Mouse (Mus musculus): ENCODE measurements around the gene Stx6.

Gene Stx6

DNA sequence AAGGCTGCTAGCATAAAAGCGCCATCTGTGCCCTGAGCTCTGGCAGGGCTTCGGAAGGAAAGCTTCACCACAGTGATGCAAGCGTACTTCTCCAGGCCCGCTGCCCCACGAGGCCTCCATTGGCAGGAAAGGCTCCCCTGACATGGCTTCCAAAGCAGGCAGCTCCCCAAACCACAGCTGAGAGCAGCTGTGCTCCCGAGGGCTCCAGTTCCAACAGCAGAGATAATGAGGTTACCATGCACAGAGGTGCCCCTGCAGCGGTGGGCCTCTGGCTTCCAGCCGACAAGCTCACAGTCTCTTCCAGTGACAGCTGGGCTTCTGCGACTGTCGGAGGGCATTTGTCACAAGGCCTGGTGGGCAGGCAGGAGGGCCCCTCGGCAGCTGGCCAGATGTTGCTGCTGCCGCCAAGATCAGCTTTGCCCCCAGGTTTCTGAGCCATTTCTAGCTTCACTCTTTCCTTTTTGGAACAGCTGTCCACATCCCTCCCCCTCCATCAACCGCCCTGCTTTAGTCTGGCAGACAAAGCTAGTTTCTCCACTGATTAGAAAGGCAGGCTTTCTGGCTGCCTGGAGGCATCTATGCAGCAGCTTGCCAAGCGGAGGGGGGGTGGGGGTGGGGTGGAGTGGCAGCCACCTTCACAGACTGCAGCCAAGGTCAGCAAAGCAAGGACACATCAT, 75.6 kb downstream of the Stx6 start:
- no peak for DNase-seq (ENCODE audit: low spot score)

DNA sequence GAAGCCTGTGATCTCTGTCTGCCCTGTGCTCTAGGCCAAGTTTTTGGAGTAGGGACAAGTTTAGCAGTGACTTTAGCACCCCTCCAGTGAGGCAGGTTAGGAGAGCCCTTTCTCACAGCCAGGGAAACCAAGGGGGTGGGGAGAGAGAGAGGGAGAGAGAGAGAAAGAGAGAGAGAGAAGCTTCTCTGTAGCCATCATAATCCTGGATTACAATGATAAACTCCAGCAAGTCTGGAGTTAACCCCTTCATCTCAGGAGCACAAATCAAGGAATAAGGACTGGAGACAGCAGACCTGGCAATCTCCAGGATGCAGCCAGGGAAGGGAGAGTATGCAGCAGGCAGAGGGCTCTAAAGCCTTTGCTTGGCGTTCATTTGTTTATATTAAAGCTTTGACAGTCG, 77.1 kb downstream of the Stx6 start:
- no peak for DNase-seq (ENCODE audit: low spot score)

DNA sequence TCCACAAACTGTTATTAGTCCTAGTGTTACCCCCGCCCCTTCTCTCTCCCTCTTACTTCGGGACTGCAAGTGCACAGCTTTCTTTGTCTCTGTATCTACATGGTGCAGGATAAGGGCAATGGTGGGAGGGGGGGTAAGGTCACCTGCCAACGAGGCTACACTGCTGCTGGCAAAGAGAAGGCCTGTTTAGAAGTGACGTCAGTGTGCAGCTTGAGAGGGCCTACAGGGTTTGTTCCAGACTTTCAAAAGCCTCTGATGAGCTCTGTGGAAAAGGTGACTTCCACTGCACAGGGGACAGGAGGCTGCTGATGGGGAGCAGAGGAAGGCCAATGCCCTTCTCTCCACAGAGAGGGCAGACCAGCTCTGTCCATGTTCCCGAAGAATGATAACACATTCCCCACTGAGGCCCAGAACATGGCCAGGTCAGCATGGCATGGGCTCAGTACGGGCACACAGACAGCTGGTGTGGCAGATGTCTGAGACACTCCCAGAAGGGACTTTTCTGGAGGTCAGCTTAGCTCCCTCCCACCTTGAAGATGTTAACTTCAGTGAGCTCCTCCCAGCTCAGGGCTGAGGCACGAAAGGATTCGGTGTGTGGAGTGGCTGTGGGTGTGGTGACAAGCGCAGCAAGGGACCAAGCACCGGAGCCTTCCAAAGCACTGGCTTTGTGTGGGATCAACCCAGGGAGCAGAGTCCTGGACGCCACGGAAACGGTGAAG, 78.0 kb downstream of the Stx6 start:
- no peak for DNase-seq (ENCODE audit: low spot score)

DNA sequence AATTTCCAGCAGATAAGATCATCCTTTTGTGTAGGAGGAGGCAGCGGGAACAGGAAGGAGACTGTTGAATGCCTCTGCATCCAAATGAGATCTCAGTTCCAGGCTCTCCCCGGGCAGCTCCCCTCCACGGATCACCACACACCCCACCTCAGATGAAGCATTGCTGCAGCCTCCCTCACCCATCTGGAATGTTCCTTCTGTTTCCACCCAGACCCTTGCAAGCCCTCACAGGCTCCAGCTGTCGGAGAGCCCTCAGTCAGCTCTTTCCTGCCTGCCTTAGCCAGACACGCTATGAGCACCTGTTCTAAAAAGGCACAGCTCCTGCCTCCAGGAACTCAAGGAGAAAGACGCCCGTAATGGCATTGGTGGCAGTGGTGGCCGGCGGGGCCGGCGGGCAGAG, 78.9 kb downstream of the Stx6 start:
- no peak for DNase-seq (ENCODE audit: low spot score)

DNA sequence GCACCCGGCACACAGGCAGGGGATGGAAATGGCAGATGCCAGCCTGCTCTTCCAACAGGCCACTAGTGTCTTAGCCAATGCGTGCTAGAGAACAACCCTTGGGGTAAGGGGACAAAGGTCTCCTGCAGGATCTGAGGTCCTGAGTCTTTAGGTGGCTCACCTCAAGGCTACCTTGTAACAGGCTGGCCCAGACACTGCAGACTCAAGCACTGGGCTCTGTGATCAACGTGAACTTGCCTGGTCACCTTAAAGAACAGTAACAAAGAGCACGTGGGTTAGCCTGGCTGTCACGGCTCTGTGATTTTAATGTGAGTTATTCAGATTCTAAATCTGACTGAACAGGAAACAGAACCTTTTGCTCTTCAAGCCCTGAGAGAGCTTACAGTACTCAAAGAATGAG, 79.6 kb downstream of the Stx6 start:
- no peak for DNase-seq (ENCODE audit: low spot score)

DNA sequence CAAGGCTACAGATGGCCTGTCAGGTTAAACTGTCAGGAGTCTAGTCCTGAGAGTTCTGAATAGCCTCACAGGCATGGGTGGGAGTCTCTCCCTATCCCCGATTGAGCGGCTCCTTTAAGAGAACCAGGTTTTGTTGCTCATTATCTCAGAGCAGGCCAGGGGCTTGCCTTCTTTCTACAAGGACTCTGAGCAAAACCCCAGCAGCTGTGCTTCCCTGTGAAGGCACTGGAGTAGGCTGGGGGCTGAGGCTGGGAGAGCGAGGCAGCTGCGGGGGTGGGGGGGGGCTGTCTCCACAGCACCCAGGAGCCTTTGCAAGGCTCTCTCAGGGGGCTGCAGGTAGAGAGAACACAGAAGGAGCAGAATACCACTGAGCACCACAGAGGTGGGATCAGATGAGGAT, 80.7 kb downstream of the Stx6 start:
- DNase-seq (ENCODE audit: low spot score) = no peak

DNA sequence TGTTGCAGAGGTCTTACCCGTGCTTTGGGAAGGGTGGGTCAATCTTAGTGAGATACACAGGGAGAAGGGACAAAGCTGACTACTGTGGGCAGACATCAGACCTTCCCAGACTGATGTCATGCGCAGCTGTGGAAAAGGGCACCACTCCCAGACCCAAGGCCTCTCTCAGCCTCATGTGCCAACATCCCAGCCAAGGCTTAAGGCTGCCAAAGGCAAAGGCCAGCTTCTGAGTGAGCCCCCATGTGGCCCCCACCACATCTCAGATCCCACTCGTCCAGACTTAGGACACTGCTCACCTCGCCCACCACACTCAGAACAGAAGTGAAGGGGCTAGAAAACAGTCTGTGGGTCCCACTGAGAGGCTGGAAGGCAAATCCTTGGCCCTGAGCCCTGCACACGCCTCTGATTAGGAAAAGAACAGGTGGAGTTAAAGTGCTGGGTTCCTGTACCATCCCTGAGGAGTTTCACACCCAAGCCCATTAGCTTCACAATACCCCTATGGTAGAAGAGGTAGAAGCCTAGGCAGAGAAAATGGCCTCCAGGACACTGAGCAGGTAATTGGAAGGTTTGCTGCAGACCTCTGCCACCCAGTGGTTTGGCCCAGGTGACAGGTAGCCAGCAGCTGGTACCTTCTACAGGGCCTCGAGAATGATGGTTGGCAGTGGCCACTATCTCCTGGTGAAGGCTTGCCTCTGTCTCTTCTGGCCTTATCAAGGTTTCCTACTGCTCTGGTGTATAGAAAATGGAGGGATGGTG, 81.6 kb downstream of the Stx6 start:
- DNase-seq (ENCODE audit: low spot score) = peak; percentile 64

DNA sequence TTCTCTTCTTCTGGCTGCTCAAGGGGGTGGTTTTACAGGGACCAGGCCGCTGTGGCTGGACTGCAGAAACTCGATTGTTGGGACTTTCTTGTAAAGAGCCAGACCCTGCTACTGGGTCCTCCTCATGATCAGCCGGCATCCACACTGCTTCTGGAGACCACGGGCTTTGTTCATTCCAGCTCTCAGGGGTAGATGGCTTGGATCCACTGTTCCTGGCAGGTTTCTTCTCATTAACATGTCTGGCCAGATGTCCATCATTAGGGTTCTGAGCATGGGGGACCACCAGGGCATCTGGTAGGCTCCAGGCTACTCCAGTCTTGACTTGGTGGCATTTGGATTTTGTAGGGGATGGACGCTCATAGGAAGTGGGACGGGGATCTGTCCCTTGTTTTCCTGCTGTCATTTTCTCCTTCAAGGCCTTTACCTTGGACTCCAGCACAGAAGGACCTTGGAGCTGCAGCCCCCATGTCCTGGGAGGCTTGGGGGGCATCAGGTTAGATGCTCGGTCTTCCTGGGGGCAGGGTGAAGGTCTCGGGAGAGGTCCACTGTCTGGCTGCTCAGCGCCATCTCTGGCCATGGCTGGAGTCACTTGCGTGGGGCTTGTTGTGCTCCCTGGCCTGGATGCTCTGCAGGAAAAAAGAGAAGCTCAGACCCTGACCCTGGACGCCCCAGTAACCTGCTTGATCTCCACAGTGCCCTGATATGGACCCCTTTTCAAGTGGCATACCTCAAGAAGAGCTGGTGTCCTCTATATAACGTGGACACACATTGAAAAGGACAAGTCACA, 83.4 kb downstream of the Stx6 start:
- no peak for DNase-seq (ENCODE audit: low spot score)

DNA sequence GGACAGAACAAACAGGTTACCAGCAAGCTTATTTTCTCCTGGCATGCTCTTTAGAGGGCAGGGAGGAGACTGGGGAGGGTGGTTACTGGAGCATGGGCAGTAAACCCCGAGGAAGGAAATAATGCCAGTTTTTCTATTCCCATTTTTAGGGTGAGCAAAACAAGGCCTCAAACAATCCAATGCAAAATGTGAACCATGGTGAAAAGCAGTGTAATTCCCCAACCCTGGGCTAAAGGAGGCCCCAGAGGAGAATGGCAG, 83.9 kb downstream of the Stx6 start:
- no peak for DNase-seq (ENCODE audit: low spot score)

DNA sequence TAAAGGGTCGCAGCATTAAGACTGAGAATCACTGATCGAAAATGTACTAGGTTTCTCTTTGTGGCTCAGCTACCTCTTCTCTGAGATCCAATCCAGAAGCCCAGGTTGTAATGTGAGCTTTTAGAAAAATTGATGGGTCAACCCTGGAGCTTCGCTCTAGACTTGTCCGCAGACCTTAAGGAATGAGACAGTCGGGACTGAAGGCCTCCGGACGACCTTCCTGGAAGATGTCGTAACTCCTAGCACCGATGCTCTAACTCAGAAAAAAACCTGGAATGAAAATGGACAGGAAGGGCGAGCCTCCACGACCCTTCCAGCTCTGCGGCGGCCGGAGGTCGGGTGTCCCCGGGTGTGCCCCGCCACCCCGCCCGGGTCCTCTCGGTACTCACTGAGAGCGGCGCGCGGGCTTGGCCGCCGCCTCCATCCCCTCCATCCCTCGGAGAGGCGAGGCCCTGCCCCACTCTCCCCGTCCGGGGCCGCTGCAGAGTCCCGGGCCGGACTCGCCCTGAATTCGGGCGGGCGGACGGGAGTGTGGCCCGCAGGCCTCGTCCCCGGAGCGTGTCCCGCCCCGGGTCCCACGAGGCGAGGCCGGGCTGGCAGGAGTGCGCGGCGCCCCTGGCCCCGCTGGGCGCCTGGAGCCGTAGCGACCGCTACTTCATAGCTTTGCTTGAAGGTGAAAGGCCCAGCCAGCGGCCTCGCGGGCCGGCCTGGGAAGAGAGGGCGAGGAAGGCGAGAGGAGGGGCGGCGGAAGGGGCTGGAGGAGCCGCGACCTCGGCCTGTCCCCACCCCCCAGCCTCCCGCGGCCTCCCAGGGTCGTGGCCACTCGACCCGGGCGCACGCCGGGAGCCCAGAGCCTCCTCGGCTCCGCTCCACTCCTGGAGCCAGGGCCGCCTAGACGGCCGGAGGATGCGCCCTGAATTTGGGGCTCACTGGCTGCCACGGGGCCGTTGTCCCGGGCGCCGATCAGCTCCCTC, 85.6 kb downstream of the Stx6 start, which contains the start of gene BC034090:
TSS of gene BC034090 (minus strand) at position 648 of the 974 bp plus-strand sequence.
- DNase-seq (ENCODE audit: low spot score) = no peak

DNA sequence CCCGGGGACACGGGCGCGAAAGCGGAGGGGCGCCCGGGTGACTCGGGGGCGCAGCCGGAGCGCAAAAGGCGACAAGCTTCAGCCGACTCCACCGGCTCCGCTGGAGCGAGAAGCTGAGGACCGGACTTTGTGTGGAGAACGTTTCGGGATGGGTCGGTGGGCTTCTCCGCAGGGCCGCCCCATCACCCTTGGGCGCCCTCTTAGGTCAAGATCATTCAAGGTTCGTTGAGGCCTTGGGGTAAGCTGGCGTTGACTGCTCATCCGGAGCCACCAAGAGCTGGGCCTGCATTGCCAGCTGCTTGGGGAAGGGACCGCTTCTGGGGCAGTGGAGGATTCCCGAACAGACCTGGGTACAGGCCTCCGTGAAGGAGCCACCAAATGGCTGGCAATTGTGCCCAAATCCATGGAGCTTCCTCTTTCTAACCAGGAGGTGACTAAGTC, 86.3 kb downstream of the Stx6 start:
- DNase-seq (ENCODE audit: low spot score) = no peak

DNA sequence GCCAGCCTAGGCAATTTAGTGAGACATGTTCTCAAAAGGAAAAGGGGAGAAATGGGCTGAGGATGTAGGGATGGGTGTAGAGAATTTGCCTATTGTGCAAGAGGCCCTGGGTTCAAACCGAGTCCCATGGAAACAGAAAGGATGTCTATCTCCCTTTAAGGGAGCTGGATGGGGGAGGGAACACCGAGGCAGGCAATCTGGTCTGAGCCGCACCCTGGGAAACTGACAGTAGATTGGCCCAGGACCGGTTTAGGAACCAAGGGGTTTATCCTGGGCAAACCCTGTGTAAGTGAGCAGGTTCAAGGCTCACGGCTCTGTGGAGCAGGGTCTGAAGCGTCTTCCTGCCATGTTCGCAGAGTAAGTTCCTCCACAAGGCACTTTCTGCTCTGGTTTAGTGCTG, 87.0 kb downstream of the Stx6 start:
- no peak for DNase-seq (ENCODE audit: low spot score)

DNA sequence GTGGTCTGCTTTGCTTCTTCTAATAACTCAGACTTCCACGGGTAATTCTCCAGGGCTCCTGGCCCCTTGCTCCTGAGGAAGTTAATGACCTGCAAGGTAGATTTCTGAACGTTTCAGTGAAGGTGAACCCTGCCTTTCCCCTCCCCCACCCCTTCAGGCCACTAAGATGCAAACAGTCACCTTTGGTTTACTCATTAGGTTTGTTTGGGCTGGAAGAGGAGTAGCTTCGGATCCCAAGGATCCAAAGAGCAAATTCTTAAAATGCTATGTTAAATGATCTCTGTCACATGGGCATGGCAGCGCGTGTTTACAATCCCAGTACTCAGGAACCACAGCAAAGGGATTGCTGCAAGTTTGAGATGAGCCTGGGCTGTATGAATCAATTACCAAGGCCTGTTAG, 88.9 kb downstream of the Stx6 start:
- no peak for DNase-seq (ENCODE audit: low spot score)

DNA sequence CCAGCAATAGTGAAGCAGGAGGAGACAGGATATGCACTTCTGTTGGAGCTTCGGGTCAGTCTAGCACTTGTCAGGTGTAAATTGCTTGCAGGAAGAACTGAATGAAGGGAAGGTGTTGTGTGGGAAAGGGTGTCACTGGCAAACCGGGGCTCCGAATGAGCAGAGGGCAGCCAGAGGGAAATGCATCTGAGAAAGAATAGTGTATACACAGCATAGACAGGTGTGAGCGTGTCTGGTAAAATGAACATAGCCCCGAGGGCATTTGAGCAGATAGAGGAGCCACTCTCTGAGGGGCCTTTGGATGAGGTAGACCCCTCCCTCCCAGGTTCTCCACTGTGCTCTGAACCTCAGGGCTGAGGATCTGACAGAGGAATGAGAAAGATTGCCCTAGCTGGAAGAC, 89.5 kb downstream of the Stx6 start:
- no peak for DNase-seq (ENCODE audit: low spot score)

DNA sequence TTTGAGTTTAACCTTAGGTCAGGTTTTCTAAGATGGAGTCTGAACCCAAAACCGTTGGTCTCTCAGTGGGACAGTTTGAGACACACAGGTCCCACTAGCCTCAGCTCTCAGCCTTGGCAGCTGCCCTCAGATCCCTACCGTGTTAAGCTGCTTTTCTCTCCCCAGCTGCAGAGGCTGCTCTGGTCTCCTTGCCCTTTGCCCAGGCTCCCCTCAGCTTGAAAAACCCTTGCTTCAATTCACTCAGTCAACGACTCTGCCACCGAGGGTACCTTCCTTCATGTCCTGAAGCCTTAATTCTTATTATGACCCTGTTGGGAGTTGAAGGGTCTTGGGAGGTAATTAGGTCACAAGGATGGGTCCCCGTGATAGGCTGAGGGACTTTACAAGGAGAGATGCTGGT, 91.4 kb downstream of the Stx6 start:
- DNase-seq (ENCODE audit: low spot score) = no peak

DNA sequence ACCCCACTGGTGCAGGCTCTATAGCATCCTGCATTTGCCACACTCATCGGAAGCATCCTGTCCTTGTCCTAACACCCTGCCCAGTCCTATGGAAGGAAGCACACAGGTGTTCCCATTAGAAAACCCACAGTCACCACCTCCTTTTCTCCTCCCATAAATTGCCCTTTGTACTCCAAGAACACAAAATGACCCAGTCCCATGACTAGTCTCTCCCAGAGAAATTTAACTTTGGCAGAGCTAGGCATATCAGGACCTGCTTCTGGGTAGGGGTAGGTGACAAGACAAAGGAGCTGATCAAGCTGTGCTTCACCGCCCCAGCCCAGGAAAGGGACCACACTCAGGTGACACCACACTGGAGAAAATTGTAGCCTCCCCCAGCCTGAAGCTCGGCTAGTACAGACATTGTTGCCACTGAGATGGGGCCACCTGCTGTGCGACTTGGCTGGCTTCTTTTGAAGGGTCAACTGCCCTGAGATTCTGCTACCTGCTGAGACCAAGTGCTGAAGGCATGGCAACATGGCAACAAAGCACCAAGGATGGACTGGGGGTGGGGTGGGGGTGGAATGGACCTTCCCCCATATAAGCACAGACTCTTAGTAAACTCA, 92.1 kb downstream of the Stx6 start:
- DNase-seq (ENCODE audit: low spot score) = no peak

DNA sequence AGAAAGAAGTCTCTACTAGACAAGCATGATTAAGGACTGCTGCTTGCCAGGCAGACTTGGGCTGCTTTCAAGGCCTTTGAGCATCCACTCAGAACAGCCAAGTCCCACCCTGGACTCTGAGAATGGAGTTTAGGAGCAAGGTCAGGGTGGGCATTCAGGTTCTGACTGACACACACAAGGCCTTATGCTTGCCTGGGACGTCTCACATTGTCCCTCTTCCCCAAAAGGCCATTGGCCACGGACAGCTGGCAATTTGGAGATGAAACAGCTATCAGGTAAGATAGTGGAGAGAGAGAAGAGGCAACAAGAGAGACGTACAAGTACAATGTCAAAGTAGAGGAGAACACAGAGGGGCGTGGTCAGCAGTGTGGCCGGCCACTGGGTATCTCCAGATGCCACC, 93.1 kb downstream of the Stx6 start:
- DNase-seq (ENCODE audit: low spot score) = no peak

DNA sequence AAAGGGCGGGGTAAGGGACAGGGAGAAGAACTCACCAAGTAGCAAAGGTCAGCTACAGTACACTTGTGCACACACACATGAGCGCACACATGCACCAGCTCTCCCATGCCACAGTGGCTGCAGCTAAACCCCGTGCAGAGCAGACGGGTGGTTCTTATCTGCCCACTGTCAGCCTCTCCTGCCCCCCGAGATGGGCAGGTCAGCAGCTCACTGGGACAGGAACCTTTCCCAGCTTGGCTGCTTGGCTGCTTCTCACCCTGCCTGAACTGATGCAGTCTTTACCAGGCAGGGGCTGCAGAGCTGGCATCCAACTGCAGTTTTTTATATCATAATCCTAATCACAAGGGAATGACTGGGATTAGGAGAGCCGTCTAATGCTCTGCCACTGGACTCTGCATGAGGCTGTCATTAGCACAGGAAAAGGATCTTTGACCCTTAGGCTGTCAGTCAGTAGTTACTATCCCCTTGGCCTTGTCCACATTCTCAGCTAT, 94.2 kb downstream of the Stx6 start:
- no peak for DNase-seq (ENCODE audit: low spot score)

DNA sequence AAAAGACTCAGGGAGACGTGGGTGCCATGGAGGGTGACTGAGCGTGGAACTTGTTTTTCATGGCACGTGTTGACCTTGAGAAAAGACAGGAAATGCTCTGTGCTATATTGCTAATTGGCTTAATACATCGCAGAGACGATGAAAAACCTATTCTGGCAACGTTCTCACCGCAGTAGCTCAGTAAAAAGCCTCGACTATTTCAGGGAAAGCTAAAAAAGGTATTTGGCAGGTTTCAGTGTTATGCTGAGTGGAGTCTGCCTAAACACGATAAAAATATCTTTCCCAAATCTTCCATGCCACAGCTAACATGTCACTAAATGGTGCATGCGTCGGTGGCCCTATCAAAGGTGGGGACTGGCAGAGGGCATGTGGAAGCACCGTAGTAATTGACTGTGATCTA, 94.6 kb downstream of the Stx6 start:
- no peak for DNase-seq (ENCODE audit: low spot score)

DNA sequence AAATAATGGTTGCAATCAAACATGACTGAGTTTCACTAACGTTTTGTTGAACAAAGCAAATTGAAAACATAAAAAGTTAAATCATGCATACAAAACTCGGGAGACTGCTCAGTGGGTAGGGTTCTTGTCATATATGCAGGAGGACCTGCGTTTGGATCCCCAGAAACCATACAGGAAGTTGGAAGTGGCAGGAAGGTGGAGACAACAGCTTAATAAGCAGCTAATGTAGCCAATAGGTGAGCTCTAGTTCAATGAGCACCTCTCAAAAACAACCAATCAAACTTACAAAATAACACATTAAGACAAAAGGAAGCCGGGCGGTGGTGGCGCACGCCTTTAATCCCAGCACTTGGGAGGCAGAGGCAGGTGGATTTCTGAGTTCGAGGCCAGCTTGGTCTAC, 95.8 kb downstream of the Stx6 start:
- no peak for DNase-seq (ENCODE audit: low spot score)

All from left cerebral cortex, adult 11 months (tissue).